Mouse (Mus musculus) limb, embryonic 14.5 days (tissue): Measurements from ENCODE around the gene Pign. TPM values are rescaled to one million over a fixed set of nuclear protein-coding genes. Genes with fewer than 3 reads are reported as not detected.

ENCODE experiments used
- ATAC-seq: fragments of 200-750 bp; cut with Nextera tagmentation; 2 replicates; pipeline ENCODE4 v1.8.0; 2017; ENCODE audit warnings: low read depth, moderate number of reproducible peaks, moderate TSS enrichment; ENCODE audit not compliant: low FRiP score
- DNase-seq: peaks from one replicate; pipeline ENCODE4 v3.0.0-alpha.2; 2015; ENCODE audit warnings: low spot score
- H3K27ac ChIP-seq: fragments of 300-500 bp; sonication (generic); replicated peaks from 2 replicates; pipeline ENCODE4 v1.5.1; 2014; ENCODE audit warnings: low read depth, mild to moderate bottlenecking, low read length, moderate library complexity, mixed read lengths
- H3K27me3 ChIP-seq: fragments of 300-500 bp; sonication (generic); 2 replicates; pipeline ENCODE4 v1.6.1; 2014; ENCODE audit warnings: low read length, mixed read lengths; ENCODE audit not compliant: control insufficient read depth, insufficient read depth
- H3K36me3 ChIP-seq: fragments of 300-500 bp; sonication (generic); 2 replicates; pipeline ENCODE4 v1.6.1; 2014; ENCODE audit warnings: mild to moderate bottlenecking, low read length, moderate library complexity, mixed read lengths; ENCODE audit not compliant: control insufficient read depth, insufficient read depth
- H3K4me1 ChIP-seq: fragments of 300-500 bp; sonication (generic); 2 replicates; pipeline ENCODE4 v1.6.1; 2014; ENCODE audit warnings: antibody characterized with exemption, low read length, mixed read lengths; ENCODE audit not compliant: control insufficient read depth, insufficient read depth
- H3K4me2 ChIP-seq: fragments of 300-500 bp; sonication (generic); replicated peaks from 2 replicates; pipeline ENCODE4 v1.6.1; 2014; ENCODE audit warnings: low read depth, mild to moderate bottlenecking, low read length, moderate library complexity; ENCODE audit not compliant: severe bottlenecking
- H3K4me3 ChIP-seq: fragments of 300-500 bp; sonication (generic); replicated peaks from 2 replicates; pipeline ENCODE4 v1.5.1; 2014; ENCODE audit warnings: low read length
- H3K9ac ChIP-seq: fragments of 300-500 bp; sonication (generic); 2 replicates; pipeline ENCODE4 v1.6.1; 2014; ENCODE audit warnings: mild to moderate bottlenecking, low read depth, low read length, moderate library complexity; ENCODE audit not compliant: severe bottlenecking
- H3K9me3 ChIP-seq: fragments of 300-500 bp; sonication (generic); 2 replicates; pipeline ENCODE4 v1.6.1; 2016; ENCODE audit warnings: low read length; ENCODE audit not compliant: control insufficient read depth
- POLR2A ChIP-seq: fragments of 200-500 bp; IDR thresholded peaks from 2 replicates; pipeline ENCODE4 v1.8.0; 2012; ENCODE audit warnings: inconsistent platforms, mild to moderate bottlenecking, moderate library complexity, borderline replicate concordance; ENCODE audit not compliant: insufficient read depth, insufficient read length; ENCODE audit errors: extremely low read depth
- WGBS: fragments of 180-500 bp; shearing (Covaris S2); extraction: QIAGEN DNeasy Blood & Tissue Kit; methylation state at CpG from one replicate; pipeline ENCODE4 v1.1.7; 2014; 5-methylcytosine and 5-hydroxymethylcytosine counted together
- polyA plus RNA-seq, 2 experiments: library from polyadenylated mRNA; depleted of rRNA in 1 of 2; stranded (reverse) in 1 of 2; unstranded in 1 of 2; fragments of >200 nt; fragmentation: Nextera tagmentation in 1 of 2; extraction: Ambion mirVana in 1 of 2; gene quantifications; 2 replicates each; pipeline versions ENCODE4 v1.2.1 to v1.2.3; 2012 to 2014

The Pign gene
- polyA plus RNA-seq, 2 experiments, result 14.5 to 31.0 TPM

DNA sequence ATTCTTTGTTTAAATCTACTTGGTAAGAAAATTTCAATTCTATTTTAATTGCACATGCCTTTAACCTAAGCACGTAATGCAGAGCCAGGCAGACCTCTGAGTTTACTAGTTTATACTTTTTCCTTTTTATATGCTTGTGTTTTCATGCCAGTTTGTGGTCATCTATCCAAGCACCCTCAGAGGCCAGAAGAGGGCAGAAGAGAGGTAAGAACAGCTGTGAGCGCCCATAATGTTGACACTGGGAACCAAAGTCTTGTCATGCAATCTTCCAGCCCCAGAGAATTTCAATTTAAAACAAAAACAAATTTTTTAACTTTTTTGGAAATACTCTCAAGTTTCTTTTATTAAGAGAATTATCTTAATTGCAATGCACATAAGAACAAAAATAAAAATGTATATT, 99.7 kb downstream of the Pign start:
- no peak for ATAC-seq
- Histone ChIP-seq H3K4me1 (peaks cover 3% of the 10 kb centered on the region; the same call in 1 of the 2 replicates), H3K27me3 (no peaks in the 10 kb centered on the region), H3K27ac (no peak overlapping the region), H3K4me2 (no peak overlapping the region), H3K9ac (no peak overlapping the region), H3K36me3 (peaks cover 15% of the 10 kb centered on the region), H3K9me3 (no peaks in the 10 kb centered on the region), H3K4me3 (no peak overlapping the region)
- 83% methylated on average over 2 of the region's 2 CpGs for WGBS
- no peak for DNase-seq
- no peak for TF ChIP-seq POLR2A

DNA sequence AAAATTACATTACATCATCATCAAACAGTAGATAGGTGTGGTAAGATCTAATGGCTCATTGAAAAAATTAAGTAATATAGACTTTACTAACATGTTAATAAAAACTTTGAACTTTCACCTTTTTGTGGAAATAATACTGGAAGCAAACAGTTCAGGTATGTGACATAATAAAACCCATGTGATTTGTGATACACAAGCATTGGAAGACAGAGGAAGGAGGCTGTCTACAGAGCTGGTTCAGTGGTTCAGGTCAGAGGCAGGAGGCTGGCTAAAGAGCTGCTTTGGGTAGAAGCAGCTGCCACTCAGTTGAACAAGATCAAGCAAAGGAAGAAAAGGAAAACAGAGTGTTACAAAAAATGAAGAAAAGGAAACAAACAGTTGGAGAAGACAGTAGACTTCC, 107.4 kb downstream of the Pign start:
- Histone ChIP-seq H3K27ac (no peak overlapping the region), H3K27me3 (no peaks in the 10 kb centered on the region), H3K4me3 (no peak overlapping the region), H3K4me1 (peaks cover 3% of the 10 kb centered on the region; the same call in 1 of the 2 replicates), H3K4me2 (no peak overlapping the region), H3K9ac (no peak overlapping the region), H3K9me3 (no peaks in the 10 kb centered on the region), H3K36me3 (peaks cover 5% of the 10 kb centered on the region; the same call in 1 of the 2 replicates)
- TF ChIP-seq POLR2A, result no peak
- no peak for ATAC-seq
- no peak for DNase-seq

DNA sequence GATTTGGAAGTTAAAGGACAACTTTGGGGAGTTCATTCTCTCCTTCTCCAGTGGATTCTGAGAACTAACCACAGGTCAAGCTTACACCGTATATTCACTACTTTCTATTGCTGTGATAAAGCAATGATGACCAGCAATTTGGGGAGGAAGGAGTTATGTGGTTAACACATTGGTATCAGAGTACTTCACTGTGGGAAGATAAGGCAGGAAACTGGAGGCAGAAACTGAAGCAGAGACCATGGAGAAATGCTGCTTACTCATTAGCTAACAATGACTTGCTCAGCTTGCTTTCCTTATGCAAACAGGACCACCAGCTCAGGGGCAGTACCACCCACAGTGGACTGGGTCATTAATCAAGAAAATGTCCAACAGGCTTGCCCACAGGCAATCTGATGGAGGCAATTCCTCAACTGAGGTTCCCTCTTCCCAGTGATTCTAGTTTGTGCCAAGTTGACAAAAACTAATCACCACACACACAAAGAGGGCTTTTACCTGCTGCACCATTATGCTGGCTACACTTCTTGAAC, 108.2 kb downstream of the Pign start:
- DNase-seq, result no peak
- Histone ChIP-seq H3K36me3 (peaks cover 5% of the 10 kb centered on the region; the same call in 1 of the 2 replicates), H3K9ac (no peak overlapping the region), H3K4me1 (no peaks in the 10 kb centered on the region), H3K4me3 (no peak overlapping the region), H3K9me3 (no peaks in the 10 kb centered on the region), H3K4me2 (no peak overlapping the region), H3K27ac (no peak overlapping the region), H3K27me3 (no peaks in the 10 kb centered on the region)
- WGBS, result 54% methylated on average over 1 of the region's 1 CpGs
- no peak for ATAC-seq
- TF ChIP-seq POLR2A, result no peak

DNA sequence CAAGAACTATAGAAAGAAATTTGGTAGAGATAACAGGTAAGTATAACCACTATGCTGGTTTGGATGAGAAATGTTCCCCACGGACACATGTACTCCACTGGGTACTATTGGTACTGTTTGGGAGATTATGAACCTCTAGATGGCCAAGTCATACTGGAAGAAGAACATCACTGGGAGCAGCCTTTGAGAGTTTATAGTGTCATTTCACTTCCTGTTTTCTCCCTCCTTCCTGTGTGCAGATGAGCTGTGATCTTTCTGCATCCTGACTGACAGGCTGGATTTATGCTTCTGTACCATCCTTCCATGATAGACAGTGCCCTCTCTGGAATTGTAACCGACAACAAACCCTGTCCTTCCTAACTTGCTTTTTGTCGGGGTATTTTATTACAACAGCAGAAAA, 110.3 kb downstream of the Pign start:
- no peaks in the 10 kb centered on the region for H3K4me1 ChIP-seq
- H3K9ac ChIP-seq, result no peak overlapping the region
- H3K27ac ChIP-seq, result no peak overlapping the region
- no peak for TF ChIP-seq POLR2A
- peaks cover 5% of the 10 kb centered on the region; the same call in 1 of the 2 replicates for H3K36me3 ChIP-seq
- ATAC-seq (no peak), DNase-seq (no peak)
- no peak overlapping the region for H3K4me3 ChIP-seq
- no peak overlapping the region for H3K4me2 ChIP-seq
- H3K9me3 ChIP-seq, result no peaks in the 10 kb centered on the region
- WGBS, result 93% methylated on average over 3 of the region's 3 CpGs
- H3K27me3 ChIP-seq, result no peaks in the 10 kb centered on the region

DNA sequence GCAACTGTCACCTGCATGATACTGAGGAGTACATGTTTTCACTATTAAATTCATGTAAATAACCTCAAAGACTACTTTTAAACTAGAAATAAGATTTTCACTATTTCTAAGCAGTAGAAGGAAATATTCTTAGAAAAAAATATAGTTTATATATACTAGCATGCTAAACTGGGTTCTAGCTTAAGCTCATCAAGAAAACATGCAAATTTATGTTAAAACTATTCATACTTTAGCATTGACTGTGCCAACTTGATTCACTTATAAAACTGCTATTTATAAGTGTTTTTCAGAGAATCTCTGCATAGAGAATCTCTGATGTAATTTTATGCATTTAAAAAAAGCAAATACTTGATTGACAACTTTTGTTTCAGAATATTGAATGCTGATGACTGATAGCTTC, 113.3 kb downstream of the Pign start:
- Histone ChIP-seq H3K27me3 (no peaks in the 10 kb centered on the region), H3K27ac (no peak overlapping the region), H3K36me3 (no peaks in the 10 kb centered on the region), H3K4me2 (no peak overlapping the region), H3K4me3 (no peak overlapping the region), H3K4me1 (no peaks in the 10 kb centered on the region), H3K9me3 (no peaks in the 10 kb centered on the region), H3K9ac (no peak overlapping the region)
- ATAC-seq, result no peak
- no peak for TF ChIP-seq POLR2A
- no peak for DNase-seq

DNA sequence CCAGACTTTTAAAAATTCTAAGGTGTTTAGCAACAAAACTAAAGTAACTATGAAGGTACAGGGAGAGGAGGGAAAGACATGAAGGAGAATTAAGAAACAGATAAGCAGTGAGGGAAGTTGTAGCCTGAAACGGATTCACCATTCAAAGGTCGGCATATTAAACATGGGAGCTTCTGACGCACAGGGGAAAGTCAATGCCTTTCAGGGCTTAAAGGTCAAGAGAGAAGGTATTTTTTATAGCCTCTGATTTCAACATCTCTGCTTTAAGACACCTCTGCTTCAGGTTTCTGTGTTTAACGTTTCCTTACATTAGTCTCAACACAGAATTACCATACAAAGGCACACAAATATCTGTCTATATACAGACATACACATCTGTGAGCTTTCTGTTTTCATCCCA, 113.8 kb downstream of the Pign start:
- Histone ChIP-seq H3K4me3 (no peak overlapping the region), H3K9me3 (no peaks in the 10 kb centered on the region), H3K36me3 (no peaks in the 10 kb centered on the region), H3K9ac (no peak overlapping the region), H3K27ac (no peak overlapping the region), H3K4me1 (no peaks in the 10 kb centered on the region), H3K27me3 (no peaks in the 10 kb centered on the region), H3K4me2 (no peak overlapping the region)
- 83% methylated on average over 4 of the region's 4 CpGs for WGBS
- ATAC-seq, result no peak
- DNase-seq, result no peak
- TF ChIP-seq POLR2A, result no peak
